Comparison of ENCODE assay signal across 7 mouse cellular contexts in the genomic region with DNA sequence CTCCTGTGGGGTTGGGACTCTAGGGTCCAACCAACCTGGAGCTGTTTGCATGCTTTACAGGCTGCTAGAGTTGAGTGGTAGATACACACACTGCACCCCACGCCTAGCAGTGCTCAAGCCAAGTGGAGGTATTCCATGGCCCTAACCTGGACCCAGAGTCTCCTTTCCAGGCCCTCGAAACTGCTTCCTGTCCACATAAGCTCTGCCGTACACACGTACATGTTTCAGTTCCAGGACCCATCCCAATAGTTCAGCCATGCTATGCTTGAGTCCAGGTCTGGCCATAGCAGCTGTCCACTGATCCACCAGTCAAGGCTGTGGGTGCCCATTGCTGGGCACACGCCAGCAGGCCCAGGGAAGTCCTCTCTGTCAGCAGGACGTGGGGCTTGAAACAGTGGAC. TPM values are rescaled to one million over a fixed set of nuclear protein-coding genes. Genes with fewer than 3 reads are reported as not detected.
A peak's percentile ranks its signal among the peaks of the same experiment; 100 is the strongest.
DNase-seq lines count a peak whose midpoint lies in the region; ATAC-seq and TF ChIP-seq lines count a peak whose summit lies in the region.

No protein-coding gene starts in this region.

- no peak for ATAC-seq in frontal cortex, adult (ENCODE audit: low TSS enrichment)

- no peak for TF ChIP-seq POLR2A in cortical plate, adult 2 months (IDR thresholded peaks at IDR 0.05; ENCODE audit: extremely low read depth, insufficient read depth, low read length)

- 55% methylated on average over 6 of the region's 6 CpGs for WGBS in hindbrain, embryonic 10.5 days
- 57% methylated on average over 6 of the region's 6 CpGs for WGBS in midbrain, embryonic 10.5 days

- peak overlapping the region; percentile 64 for H3K4me3 ChIP-seq in layer of hippocampus, adult 2 months
- peak overlapping the region; percentile 87 for H3K4me3 ChIP-seq in cortical plate, adult 2 months (ENCODE audit: insufficient read depth, low read length)
- peak overlapping the region; percentile 61 for H3K4me3 ChIP-seq in hindbrain, embryonic 10.5 days
- peak overlapping the region; percentile 83 for H3K4me3 ChIP-seq in midbrain, embryonic 10.5 days

- peaks cover 18% of the 10 kb centered on the region for H3K27me3 ChIP-seq in hindbrain, embryonic 10.5 days (ENCODE audit: insufficient read depth, poor library complexity, severe bottlenecking)
- H3K27me3 ChIP-seq in midbrain, embryonic 10.5 days (ENCODE audit: low read depth, poor library complexity, severe bottlenecking) = peaks cover 21% of the 10 kb centered on the region

- TF ChIP-seq CTCF in layer of hippocampus, adult 2 months (conservative IDR thresholded peaks at IDR 0.05) = no peak
- TF ChIP-seq CTCF in cortical plate, adult 2 months (IDR thresholded peaks at IDR 0.05; ENCODE audit: extremely low read depth, insufficient read depth, low read length) = no peak

- no peaks in the 10 kb centered on the region for H3K9me3 ChIP-seq in hindbrain, embryonic 10.5 days
- H3K9me3 ChIP-seq in midbrain, embryonic 10.5 days (replicated peaks) = no peaks in the 10 kb centered on the region

- H3K36me3 ChIP-seq in hindbrain, embryonic 10.5 days = peaks cover 43% of the 10 kb centered on the region
- peaks cover 39% of the 10 kb centered on the region for H3K36me3 ChIP-seq in midbrain, embryonic 10.5 days

- H3K4me1 ChIP-seq in cortical plate, adult 2 months (ENCODE audit: control insufficient read depth, insufficient read depth, low read length) = peaks cover 4% of the 10 kb centered on the region; the same call in 1 of the 2 replicates
- H3K4me1 ChIP-seq in hindbrain, embryonic 10.5 days (replicated peaks) = peaks cover 84% of the 10 kb centered on the region
- peaks cover 85% of the 10 kb centered on the region for H3K4me1 ChIP-seq in midbrain, embryonic 10.5 days

- DNase-seq in layer of hippocampus, adult 2 months (ENCODE audit: low spot score in 2 of 2) = peak in 1 of 2 experiments; percentile 8
- no peak for DNase-seq in layer of hippocampus, postnatal 14 days (ENCODE audit: low spot score in 2 of 2)
- DNase-seq in hindbrain, embryonic 10.5 days (ENCODE audit: low spot score) = no peak
- no peak for DNase-seq in midbrain, embryonic 10.5 days (ENCODE audit: low spot score)
- DNase-seq in cerebellum, adult 11 months = no peak

- no peak overlapping the region for H3K27ac ChIP-seq in layer of hippocampus, adult 2 months
- H3K27ac ChIP-seq in cortical plate, adult 2 months (ENCODE audit: insufficient read depth, low read length) = no peak overlapping the region
- peak overlapping the region; percentile 91 for H3K27ac ChIP-seq in hindbrain, embryonic 10.5 days
- H3K27ac ChIP-seq in midbrain, embryonic 10.5 days (replicated peaks) = peak overlapping the region; percentile 90

RNA-seq across cellular contexts. Expression of a gene that starts 2.0 kb away (rescaled TPM):
- 10 to 100 TPM; 37.7 to 38.3 TPM for total RNA-seq in layer of hippocampus, adult 2 months (2021)
- 10 to 100 TPM; 44.3 to 49.6 TPM for total RNA-seq in layer of hippocampus, postnatal 14 days (2021)
- polyA plus RNA-seq in cortical plate, adult 2 months (2012; rRNA removed) = 53.2 and 53.6 TPM in 2 replicates
- polyA plus RNA-seq in hindbrain, embryonic 10.5 days (2016; fragmentation: Nextera tagmentation; extraction: Ambion mirVana) = 5.2 and 6.2 TPM in 2 replicates
- polyA plus RNA-seq in midbrain, embryonic 10.5 days (2016; fragmentation: Nextera tagmentation; extraction: Ambion mirVana) = 4.9 and 5.4 TPM in 2 replicates

Comparison
In these comparisons a context has a peak if more than half of its experiments do, and no peak if none do; other contexts are left out.
1. H3K27ac ChIP-seq: peak in hindbrain, embryonic 10.5 days (single experiment) and midbrain, embryonic 10.5 days (single experiment); none in layer of hippocampus, adult 2 months (single experiment) and cortical plate, adult 2 months (single experiment).
2. Peak in every context shown above with its lines, with median percentiles within 50 percentile points of each other: H3K4me3 ChIP-seq.